Mouse (Mus musculus) limb, embryonic 12.5 days (tissue): ENCODE results near the gene A1cf. TPM values are rescaled to one million over a fixed set of nuclear protein-coding genes. Genes with fewer than 3 reads are reported as not detected.

Source experiments
- ATAC-seq: fragments of 200-750 bp; cut with Nextera tagmentation; 2 replicates; pipeline ENCODE4 v1.8.0; 2017; ENCODE audit warnings: low read depth, moderate TSS enrichment; ENCODE audit not compliant: insufficient number of reproducible peaks, insufficient read depth, low FRiP score, low TSS enrichment
- H3K27ac ChIP-seq: fragments of 300-500 bp; sonication (generic); 2 replicates; pipeline ENCODE4 v1.5.1; 2016; ENCODE audit warnings: mild to moderate bottlenecking, moderate library complexity
- H3K27me3 ChIP-seq: fragments of 300-500 bp; sonication (generic); 2 replicates; pipeline ENCODE4 v1.6.1; 2016; ENCODE audit warnings: mild to moderate bottlenecking, moderate library complexity
- H3K36me3 ChIP-seq: fragments of 300-500 bp; sonication (generic); 2 replicates; pipeline ENCODE4 v1.6.1; 2016; ENCODE audit warnings: mild to moderate bottlenecking, moderate library complexity
- H3K4me1 ChIP-seq: fragments of 300-500 bp; sonication (generic); replicated peaks from 2 replicates; pipeline ENCODE4 v1.6.1; 2016
- H3K4me2 ChIP-seq: fragments of 300-500 bp; sonication (generic); 2 replicates; pipeline ENCODE4 v1.6.1; 2016; ENCODE audit warnings: mild to moderate bottlenecking, moderate library complexity
- H3K4me3 ChIP-seq: fragments of 300-500 bp; sonication (generic); replicated peaks from 2 replicates; pipeline ENCODE4 v1.5.1; 2016; ENCODE audit warnings: mild to moderate bottlenecking
- H3K9ac ChIP-seq: fragments of 300-500 bp; sonication (generic); replicated peaks from 2 replicates; pipeline ENCODE4 v1.6.1; 2016; ENCODE audit warnings: mild to moderate bottlenecking, moderate library complexity
- H3K9me3 ChIP-seq: fragments of 300-500 bp; sonication (generic); 2 replicates; pipeline ENCODE4 v1.6.1; 2016; ENCODE audit warnings: mild to moderate bottlenecking, moderate library complexity
- WGBS: fragments of 180-500 bp; shearing (Covaris S2); methylation state at CpG from one replicate; pipeline ENCODE4 v1.1.7; 2016; 5-methylcytosine and 5-hydroxymethylcytosine counted together
- polyA plus RNA-seq: library from polyadenylated mRNA; unstranded; fragments of >200 nt; fragmentation: Nextera tagmentation; extraction: Ambion mirVana; gene quantifications from 2 replicates; pipeline ENCODE4 v1.2.1, GENCODE M21; 2016

Gene A1cf
- polyA plus RNA-seq, 1 experiment from 2014 or later: not detected

GRCm38 (mm10) chr19:31954267-31954666 is 85.7 kb downstream of the A1cf start:
- H3K9me3 ChIP-seq: no peaks in the 10 kb centered on the region
- no peak overlapping the region for H3K9ac ChIP-seq
- no peaks in the 10 kb centered on the region for H3K27me3 ChIP-seq
- ATAC-seq: no peak
- no peaks in the 10 kb centered on the region for H3K4me1 ChIP-seq
- 55% methylated on average over 4 of the region's 4 CpGs for WGBS
- no peak overlapping the region for H3K4me3 ChIP-seq
- H3K27ac ChIP-seq: no peak overlapping the region
- H3K4me2 ChIP-seq: no peak overlapping the region
- H3K36me3 ChIP-seq: no peaks in the 10 kb centered on the region

GRCm38 (mm10) chr19:31954696-31955095 is 86.1 kb downstream of the A1cf start:
- 86% methylated on average over 4 of the region's 4 CpGs for WGBS
- H3K4me3 ChIP-seq: no peak overlapping the region
- H3K4me1 ChIP-seq: no peaks in the 10 kb centered on the region
- no peak for ATAC-seq
- H3K36me3 ChIP-seq: no peaks in the 10 kb centered on the region
- H3K27me3 ChIP-seq: no peaks in the 10 kb centered on the region
- H3K27ac ChIP-seq: no peak overlapping the region
- no peak overlapping the region for H3K4me2 ChIP-seq
- no peak overlapping the region for H3K9ac ChIP-seq
- no peaks in the 10 kb centered on the region for H3K9me3 ChIP-seq

GRCm38 (mm10) chr19:31956359-31956758 is 87.8 kb downstream of the A1cf start:
- H3K4me3 ChIP-seq: no peak overlapping the region
- 79% methylated on average over 2 of the region's 2 CpGs for WGBS
- no peaks in the 10 kb centered on the region for H3K36me3 ChIP-seq
- H3K9ac ChIP-seq: no peak overlapping the region
- H3K27ac ChIP-seq: no peak overlapping the region
- ATAC-seq: no peak
- H3K4me1 ChIP-seq: no peaks in the 10 kb centered on the region
- no peak overlapping the region for H3K4me2 ChIP-seq
- no peaks in the 10 kb centered on the region for H3K9me3 ChIP-seq
- H3K27me3 ChIP-seq: no peaks in the 10 kb centered on the region

GRCm38 (mm10) chr19:31960434-31960833 is 91.9 kb downstream of the A1cf start:
- Histone ChIP-seq H3K27me3 (no peaks in the 10 kb centered on the region), H3K4me3 (no peak overlapping the region), H3K9ac (no peak overlapping the region), H3K4me1 (no peaks in the 10 kb centered on the region), H3K4me2 (no peak overlapping the region), H3K36me3 (no peaks in the 10 kb centered on the region), H3K27ac (no peak overlapping the region), H3K9me3 (no peaks in the 10 kb centered on the region)
- no peak for ATAC-seq
- 97% methylated on average over 2 of the region's 2 CpGs for WGBS

GRCm38 (mm10) chr19:31963147-31963546 is 94.6 kb downstream of the A1cf start:
- ATAC-seq: no peak
- Histone ChIP-seq H3K36me3 (no peaks in the 10 kb centered on the region), H3K4me2 (no peak overlapping the region), H3K27me3 (no peaks in the 10 kb centered on the region), H3K4me3 (no peak overlapping the region), H3K27ac (no peak overlapping the region), H3K9me3 (no peaks in the 10 kb centered on the region), H3K4me1 (no peaks in the 10 kb centered on the region), H3K9ac (no peak overlapping the region)
- 52% methylated on average over 3 of the region's 3 CpGs for WGBS

GRCm38 (mm10) chr19:31967933-31968532 is 99.5 kb downstream of the A1cf start:
- peaks cover 10% of the 10 kb centered on the region for H3K27me3 ChIP-seq
- H3K27ac ChIP-seq: no peak overlapping the region
- no peaks in the 10 kb centered on the region for H3K4me1 ChIP-seq
- H3K9ac ChIP-seq: no peak overlapping the region
- no peaks in the 10 kb centered on the region for H3K9me3 ChIP-seq
- no peak overlapping the region for H3K4me3 ChIP-seq
- H3K36me3 ChIP-seq: no peaks in the 10 kb centered on the region
- H3K4me2 ChIP-seq: no peak overlapping the region
- no peak for ATAC-seq
- WGBS: 71% methylated on average over 5 of the region's 5 CpGs

GRCm38 (mm10) chr19:31971405-31971804 is 102.8 kb downstream of the A1cf start:
- peaks cover 10% of the 10 kb centered on the region for H3K27me3 ChIP-seq
- 58% methylated on average over 3 of the region's 3 CpGs for WGBS
- H3K4me3 ChIP-seq: no peak overlapping the region
- no peak for ATAC-seq
- no peaks in the 10 kb centered on the region for H3K36me3 ChIP-seq
- no peaks in the 10 kb centered on the region for H3K9me3 ChIP-seq
- no peaks in the 10 kb centered on the region for H3K4me1 ChIP-seq
- no peak overlapping the region for H3K4me2 ChIP-seq
- H3K27ac ChIP-seq: no peak overlapping the region
- H3K9ac ChIP-seq: no peak overlapping the region

- peak; percentile 47; the same call in 1 of the 2 replicates for ATAC-seq
- H3K9me3 ChIP-seq: no peaks in the 10 kb centered on the region
- H3K4me3 ChIP-seq: no peak overlapping the region
- no peaks in the 10 kb centered on the region for H3K36me3 ChIP-seq
- WGBS: 14% methylated on average over 6 of the region's 6 CpGs
- H3K27ac ChIP-seq: no peak overlapping the region
- H3K4me1 ChIP-seq: no peaks in the 10 kb centered on the region
- H3K9ac ChIP-seq: no peak overlapping the region
- no peak overlapping the region for H3K4me2 ChIP-seq
- peaks cover 10% of the 10 kb centered on the region for H3K27me3 ChIP-seq
These were observed 103.4 kb downstream of the A1cf start for GRCm38 (mm10) chr19:31971998-31972397.

GRCm38 (mm10) chr19:31975882-31976281 is 107.3 kb downstream of the A1cf start:
- Histone ChIP-seq H3K9me3 (no peaks in the 10 kb centered on the region), H3K4me1 (no peaks in the 10 kb centered on the region), H3K4me2 (no peak overlapping the region), H3K4me3 (no peak overlapping the region), H3K36me3 (no peaks in the 10 kb centered on the region), H3K9ac (no peak overlapping the region), H3K27me3 (peaks cover 7% of the 10 kb centered on the region), H3K27ac (no peak overlapping the region)
- no peak for ATAC-seq
- 71% methylated on average over 2 of the region's 2 CpGs for WGBS

- H3K4me2 ChIP-seq: no peak overlapping the region
- H3K27me3 ChIP-seq: no peaks in the 10 kb centered on the region
- no peaks in the 10 kb centered on the region for H3K4me1 ChIP-seq
- ATAC-seq: no peak
- H3K9ac ChIP-seq: no peak overlapping the region
- H3K9me3 ChIP-seq: no peaks in the 10 kb centered on the region
- 89% methylated on average over 6 of the region's 6 CpGs for WGBS
- H3K36me3 ChIP-seq: no peaks in the 10 kb centered on the region
- H3K27ac ChIP-seq: no peak overlapping the region
- H3K4me3 ChIP-seq: no peak overlapping the region
These were observed 122.5 kb downstream of the A1cf start for GRCm38 (mm10) chr19:31991057-31991456.

GRCm38 (mm10) chr19:31996916-31997315 is 128.4 kb downstream of the A1cf start:
- no peak overlapping the region for H3K27ac ChIP-seq
- no peak overlapping the region for H3K9ac ChIP-seq
- no peaks in the 10 kb centered on the region for H3K36me3 ChIP-seq
- H3K4me2 ChIP-seq: no peak overlapping the region
- H3K4me1 ChIP-seq: no peaks in the 10 kb centered on the region
- H3K4me3 ChIP-seq: no peak overlapping the region
- ATAC-seq: no peak
- WGBS: 84% methylated on average over 3 of the region's 3 CpGs
- no peaks in the 10 kb centered on the region for H3K9me3 ChIP-seq
- H3K27me3 ChIP-seq: no peaks in the 10 kb centered on the region
